Mouse (Mus musculus): ENCODE measurements around the gene Prelid3b. TPM values are rescaled to one million over a fixed set of nuclear protein-coding genes. Genes with fewer than 3 reads are reported as not detected.

The Prelid3b gene
- polyA plus RNA-seq, 1 experiment from 2014 or later: 109 TPM

GRCm38 (mm10) chr2:174448405-174448804 lies 24.5 kb downstream of the Prelid3b start:
- Histone ChIP-seq H3K27me3 (replicated peaks; ENCODE audit: control insufficient read depth, insufficient read depth, low read length) (no peaks in the 10 kb centered on the region), H3K4me1 (replicated peaks; ENCODE audit: control insufficient read depth, insufficient read depth, low read length) (no peaks in the 10 kb centered on the region), H3K27ac (ENCODE audit: low read depth, low read length) (no peak overlapping the region), H3K4me2 (replicated peaks; ENCODE audit: low read depth) (no peak overlapping the region), H3K9me3 (ENCODE audit: control insufficient read depth) (no peaks in the 10 kb centered on the region), H3K36me3 (ENCODE audit: control insufficient read depth, insufficient read depth) (no peaks in the 10 kb centered on the region), H3K4me3 (ENCODE audit: low read depth, low read length) (no peak overlapping the region), H3K9ac (ENCODE audit: low read depth, low read length) (no peak overlapping the region)
- WGBS: 83% methylated on average over 4 of the region's 4 CpGs
- ATAC-seq: no peak
- no peak for TF ChIP-seq CTCF (IDR thresholded peaks at IDR 0.05; ENCODE audit: low read depth)

GRCm38 (mm10) chr2:174446905-174447304 lies 26.0 kb downstream of the Prelid3b start:
- no peak for ATAC-seq
- no peaks in the 10 kb centered on the region for H3K36me3 ChIP-seq (ENCODE audit: control insufficient read depth, insufficient read depth)
- H3K9me3 ChIP-seq (ENCODE audit: control insufficient read depth): no peaks in the 10 kb centered on the region
- WGBS: 70% methylated on average over 8 of the region's 8 CpGs
- H3K4me3 ChIP-seq (ENCODE audit: low read depth, low read length): no peak overlapping the region
- H3K9ac ChIP-seq (ENCODE audit: low read depth, low read length): no peak overlapping the region
- no peaks in the 10 kb centered on the region for H3K4me1 ChIP-seq (replicated peaks; ENCODE audit: control insufficient read depth, insufficient read depth, low read length)
- H3K4me2 ChIP-seq (replicated peaks; ENCODE audit: low read depth): no peak overlapping the region
- TF ChIP-seq CTCF (IDR thresholded peaks at IDR 0.05; ENCODE audit: low read depth): no peak
- no peaks in the 10 kb centered on the region for H3K27me3 ChIP-seq (replicated peaks; ENCODE audit: control insufficient read depth, insufficient read depth, low read length)
- no peak overlapping the region for H3K27ac ChIP-seq (ENCODE audit: low read depth, low read length)

- Histone ChIP-seq H3K4me3 (ENCODE audit: low read depth, low read length) (no peak overlapping the region), H3K9ac (ENCODE audit: low read depth, low read length) (no peak overlapping the region), H3K27ac (ENCODE audit: low read depth, low read length) (no peak overlapping the region), H3K36me3 (ENCODE audit: control insufficient read depth, insufficient read depth) (no peaks in the 10 kb centered on the region), H3K4me2 (replicated peaks; ENCODE audit: low read depth) (no peak overlapping the region), H3K9me3 (ENCODE audit: control insufficient read depth) (no peaks in the 10 kb centered on the region), H3K27me3 (replicated peaks; ENCODE audit: control insufficient read depth, insufficient read depth, low read length) (no peaks in the 10 kb centered on the region), H3K4me1 (replicated peaks; ENCODE audit: control insufficient read depth, insufficient read depth, low read length) (no peaks in the 10 kb centered on the region)
- ATAC-seq: no peak
- 43% methylated on average over 7 of the region's 7 CpGs for WGBS
- TF ChIP-seq CTCF (IDR thresholded peaks at IDR 0.05; ENCODE audit: low read depth): no peak
These were observed 26.4 kb downstream of the Prelid3b start for GRCm38 (mm10) chr2:174446492-174446891.

- H3K4me3 ChIP-seq (ENCODE audit: low read depth, low read length): no peak overlapping the region
- no peaks in the 10 kb centered on the region for H3K4me1 ChIP-seq (replicated peaks; ENCODE audit: control insufficient read depth, insufficient read depth, low read length)
- H3K9ac ChIP-seq (ENCODE audit: low read depth, low read length): no peak overlapping the region
- no peak for ATAC-seq
- 71% methylated on average over 6 of the region's 6 CpGs for WGBS
- H3K4me2 ChIP-seq (replicated peaks; ENCODE audit: low read depth): no peak overlapping the region
- no peak for TF ChIP-seq CTCF (IDR thresholded peaks at IDR 0.05; ENCODE audit: low read depth)
- no peaks in the 10 kb centered on the region for H3K27me3 ChIP-seq (replicated peaks; ENCODE audit: control insufficient read depth, insufficient read depth, low read length)
- no peaks in the 10 kb centered on the region for H3K9me3 ChIP-seq (ENCODE audit: control insufficient read depth)
- no peak overlapping the region for H3K27ac ChIP-seq (ENCODE audit: low read depth, low read length)
- H3K36me3 ChIP-seq (ENCODE audit: control insufficient read depth, insufficient read depth): no peaks in the 10 kb centered on the region
These were observed 27.9 kb downstream of the Prelid3b start for GRCm38 (mm10) chr2:174445018-174445417.

- H3K9ac ChIP-seq (ENCODE audit: low read depth, low read length): no peak overlapping the region
- ATAC-seq: no peak
- no peak overlapping the region for H3K4me3 ChIP-seq (ENCODE audit: low read depth, low read length)
- no peak for TF ChIP-seq CTCF (IDR thresholded peaks at IDR 0.05; ENCODE audit: low read depth)
- H3K4me2 ChIP-seq (replicated peaks; ENCODE audit: low read depth): no peak overlapping the region
- H3K27ac ChIP-seq (ENCODE audit: low read depth, low read length): no peak overlapping the region
- no peaks in the 10 kb centered on the region for H3K4me1 ChIP-seq (replicated peaks; ENCODE audit: control insufficient read depth, insufficient read depth, low read length)
- no peaks in the 10 kb centered on the region for H3K36me3 ChIP-seq (ENCODE audit: control insufficient read depth, insufficient read depth)
- 70% methylated on average over 7 of the region's 7 CpGs for WGBS
- H3K9me3 ChIP-seq (ENCODE audit: control insufficient read depth): no peaks in the 10 kb centered on the region
- H3K27me3 ChIP-seq (replicated peaks; ENCODE audit: control insufficient read depth, insufficient read depth, low read length): no peaks in the 10 kb centered on the region
These were observed 28.5 kb downstream of the Prelid3b start for GRCm38 (mm10) chr2:174444359-174444758.

GRCm38 (mm10) chr2:174443046-174443445 lies 29.8 kb downstream of the Prelid3b start:
- no peak overlapping the region for H3K9ac ChIP-seq (ENCODE audit: low read depth, low read length)
- H3K4me1 ChIP-seq (replicated peaks; ENCODE audit: control insufficient read depth, insufficient read depth, low read length): no peaks in the 10 kb centered on the region
- no peak overlapping the region for H3K27ac ChIP-seq (ENCODE audit: low read depth, low read length)
- TF ChIP-seq CTCF (IDR thresholded peaks at IDR 0.05; ENCODE audit: low read depth): no peak
- no peak overlapping the region for H3K4me2 ChIP-seq (replicated peaks; ENCODE audit: low read depth)
- no peaks in the 10 kb centered on the region for H3K36me3 ChIP-seq (ENCODE audit: control insufficient read depth, insufficient read depth)
- H3K27me3 ChIP-seq (replicated peaks; ENCODE audit: control insufficient read depth, insufficient read depth, low read length): no peaks in the 10 kb centered on the region
- WGBS: 55% methylated on average over 2 of the region's 2 CpGs
- H3K4me3 ChIP-seq (ENCODE audit: low read depth, low read length): no peak overlapping the region
- H3K9me3 ChIP-seq (ENCODE audit: control insufficient read depth): no peaks in the 10 kb centered on the region
- no peak for ATAC-seq

GRCm38 (mm10) chr2:174442460-174442859 lies 30.4 kb downstream of the Prelid3b start:
- peak; percentile 58 for ATAC-seq
- H3K4me3 ChIP-seq (ENCODE audit: low read depth, low read length): no peak overlapping the region
- no peaks in the 10 kb centered on the region for H3K4me1 ChIP-seq (replicated peaks; ENCODE audit: control insufficient read depth, insufficient read depth, low read length)
- H3K27ac ChIP-seq (ENCODE audit: low read depth, low read length): peak overlapping the region; percentile 15; the same call in 1 of the 2 replicates
- no peak for TF ChIP-seq CTCF (IDR thresholded peaks at IDR 0.05; ENCODE audit: low read depth)
- H3K27me3 ChIP-seq (replicated peaks; ENCODE audit: control insufficient read depth, insufficient read depth, low read length): no peaks in the 10 kb centered on the region
- no peak overlapping the region for H3K9ac ChIP-seq (ENCODE audit: low read depth, low read length)
- H3K4me2 ChIP-seq (replicated peaks; ENCODE audit: low read depth): 0 out of 2 replicates have a peak overlapping the region, but pooled peaks have one; percentile 9
- WGBS: 38% methylated on average over 9 of the region's 9 CpGs
- no peaks in the 10 kb centered on the region for H3K9me3 ChIP-seq (ENCODE audit: control insufficient read depth)
- H3K36me3 ChIP-seq (ENCODE audit: control insufficient read depth, insufficient read depth): no peaks in the 10 kb centered on the region
